Mouse (Mus musculus) olfactory bulb, adult 2 months (tissue): ENCODE results near the gene Crygs.

Experiments
- CTCF ChIP-seq: fragments of 200-500 bp; IDR thresholded peaks from 2 replicates; pipeline ENCODE4 v1.5.1; 2012; ENCODE audit warnings: low read depth, mild to moderate bottlenecking, low read length, moderate library complexity; ENCODE audit not compliant: insufficient read depth
- POLR2A ChIP-seq: fragments of 200-500 bp; IDR thresholded peaks from 2 replicates; pipeline ENCODE4 v1.6.1; 2012; ENCODE audit warnings: mild to moderate bottlenecking, low read depth, low read length, moderate library complexity; ENCODE audit not compliant: insufficient read depth

DNA sequence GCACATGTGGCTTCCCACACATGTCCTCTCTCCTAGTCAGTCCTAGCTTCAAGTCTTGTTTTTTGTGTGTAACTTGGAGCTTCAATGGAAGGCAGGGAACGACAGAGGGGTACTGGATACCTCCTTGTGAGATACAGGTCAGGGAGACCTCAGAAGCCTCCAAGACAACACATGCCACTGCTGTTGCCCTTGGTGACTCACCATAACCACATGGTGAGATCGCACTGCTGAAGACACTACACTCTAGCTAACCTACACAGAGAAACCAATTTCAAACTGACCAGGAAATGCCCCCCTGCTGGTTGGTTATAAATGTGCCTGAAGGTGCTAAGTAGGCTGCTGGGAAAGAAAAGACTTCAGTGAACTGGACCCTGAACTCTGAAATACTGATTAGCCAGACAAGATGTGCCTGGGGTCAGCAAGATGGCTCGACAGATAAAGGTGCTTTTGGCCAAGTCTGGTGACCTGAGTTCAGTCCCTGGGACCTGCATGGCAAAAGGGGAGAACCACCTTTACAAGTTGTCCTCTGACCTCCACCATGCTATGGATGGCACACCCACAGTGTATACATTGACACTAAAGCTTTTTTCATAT lies 21.7 kb upstream of the Crygs start:
- TF ChIP-seq CTCF (no peak), POLR2A (no peak)
